Mouse (Mus musculus): ENCODE data around the gene Eif3i. TPM values are rescaled to one million over a fixed set of nuclear protein-coding genes. Genes with fewer than 3 reads are reported as not detected.
A peak's percentile ranks its signal among the peaks of the same experiment; 100 is the strongest.

The Eif3i gene
- total RNA-seq (2014; fragmentation: Nextera tagmentation) = 425 and 431 TPM in 2 replicates
- total RNA-seq (2017) = 323 and 412 TPM in 2 replicates

DNA sequence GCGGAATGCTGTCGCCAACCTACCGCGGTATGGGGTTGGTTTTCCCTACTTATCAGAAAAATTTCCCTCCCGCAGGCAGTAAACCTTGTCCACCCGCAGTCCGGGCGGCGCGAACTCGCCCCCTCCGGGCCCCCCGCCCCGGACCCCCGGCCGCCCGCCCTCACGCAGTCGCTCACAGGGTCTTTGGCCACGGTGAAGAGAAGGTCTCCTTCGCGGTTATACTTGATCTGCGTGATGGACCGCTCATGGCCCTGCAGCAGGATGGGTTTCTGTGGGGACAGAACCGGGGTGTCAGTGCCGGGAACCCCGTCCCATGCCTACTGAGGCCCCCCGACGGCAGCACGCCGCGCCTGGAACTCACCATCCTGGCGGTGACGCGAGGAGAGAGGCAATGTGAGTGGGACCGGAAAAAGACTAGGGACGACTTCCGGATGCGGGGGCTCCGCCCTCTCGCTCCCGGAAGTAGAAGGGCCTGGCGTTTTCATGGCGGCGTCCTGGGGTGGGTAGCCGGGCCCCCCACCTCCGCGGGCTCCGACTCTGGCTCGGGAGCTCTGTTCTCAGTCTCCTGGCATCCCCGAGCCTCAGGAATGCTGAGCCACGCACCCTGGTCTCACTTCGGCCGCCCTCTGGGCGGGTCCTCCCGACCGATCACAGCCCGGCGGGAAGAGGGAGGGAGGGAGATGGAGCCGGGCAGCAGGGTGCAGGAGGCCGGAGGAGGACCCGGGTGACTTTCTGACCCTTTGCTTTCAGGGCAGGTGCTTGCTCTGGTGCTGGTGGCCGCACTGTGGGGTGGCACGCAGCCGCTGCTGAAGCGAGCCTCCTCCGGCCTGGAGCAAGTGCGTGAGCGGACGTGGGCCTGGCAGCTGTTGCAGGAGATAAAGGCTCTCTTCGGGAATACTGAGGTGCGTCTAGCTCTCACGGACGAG lies at the start of gene Eif3i, which contains the start of gene Tmem234:
Gene Eif3i, minus strand, starts transcription at position 416 of the 926 bp plus-strand sequence.
Gene Tmem234, plus strand, starts transcription at position 436 of the 926 bp plus-strand sequence.
- ATAC-seq (replicated peaks; ENCODE audit: low FRiP score, low TSS enrichment, poor library complexity, severe bottlenecking) = peak; percentile 95

DNA sequence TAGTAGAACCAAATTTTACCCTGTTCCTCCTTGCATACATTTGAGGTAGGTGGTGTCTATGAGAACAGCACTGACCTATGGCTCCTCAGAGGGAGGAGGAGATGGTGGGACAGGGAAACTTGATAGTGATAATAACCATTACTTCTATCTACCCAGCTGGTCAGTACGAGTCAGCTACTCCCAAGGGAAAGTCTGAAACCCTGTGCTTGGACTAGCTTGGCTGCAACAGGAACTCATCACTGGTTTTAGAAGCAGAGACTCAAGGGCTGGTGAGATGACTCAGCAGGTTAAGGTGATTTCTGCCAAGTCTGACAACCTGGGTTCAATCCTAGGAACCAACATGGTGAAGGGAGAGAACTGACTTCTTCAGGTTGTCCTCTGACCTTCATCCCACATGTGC lies 48.2 kb upstream of the Eif3i start:
- no peak for ATAC-seq (replicated peaks; ENCODE audit: low FRiP score, low TSS enrichment, poor library complexity, severe bottlenecking)

GRCm38 (mm10) chr4:129645204-129645603 lies 44.8 kb upstream of the Eif3i start:
- no peak for ATAC-seq (replicated peaks; ENCODE audit: low FRiP score, low TSS enrichment, poor library complexity, severe bottlenecking)

- no peak for ATAC-seq (replicated peaks; ENCODE audit: low FRiP score, low TSS enrichment, poor library complexity, severe bottlenecking)
These were observed 41.3 kb upstream of the Eif3i start for GRCm38 (mm10) chr4:129641756-129642155.

- ATAC-seq (replicated peaks; ENCODE audit: low FRiP score, low TSS enrichment, poor library complexity, severe bottlenecking) = peak; percentile 89
These were observed 40.4 kb upstream of the Eif3i start, which contains the start of gene Txlna for GRCm38 (mm10) chr4:129640638-129641467. Gene Txlna, minus strand, starts transcription at chr4:129641065.

DNA sequence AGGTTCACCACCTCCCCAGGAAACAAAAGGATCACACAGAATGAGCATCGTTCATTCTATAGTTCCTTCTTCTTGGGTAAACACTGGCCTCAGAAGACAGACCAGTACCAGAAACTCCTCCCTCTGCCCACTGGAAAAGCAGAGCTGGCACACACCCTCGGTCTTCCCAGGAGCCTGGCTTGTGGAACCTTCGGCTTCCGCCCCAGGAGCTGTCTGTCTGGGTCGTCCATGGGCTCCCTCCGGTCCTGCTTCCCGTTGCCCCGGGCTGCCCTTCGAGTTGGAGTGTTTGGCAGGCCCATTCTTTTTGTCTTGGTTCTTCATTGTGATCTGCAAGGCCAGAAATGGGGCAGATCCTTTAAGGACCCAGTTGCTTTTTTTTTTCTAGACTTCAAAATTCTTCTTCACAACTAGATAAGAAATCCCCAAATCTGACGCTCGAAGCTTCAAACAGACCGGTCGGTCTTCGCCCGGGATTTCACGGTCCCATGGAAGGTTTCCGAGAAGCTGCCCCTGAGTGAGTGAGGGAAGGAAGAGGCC lies 39.7 kb upstream of the Eif3i start:
- 0 out of 2 replicates have a peak, but pooled peaks have one; percentile 8 for ATAC-seq (replicated peaks; ENCODE audit: low FRiP score, low TSS enrichment, poor library complexity, severe bottlenecking)

- no peak for ATAC-seq (replicated peaks; ENCODE audit: low FRiP score, low TSS enrichment, poor library complexity, severe bottlenecking)
These were observed 38.8 kb upstream of the Eif3i start for GRCm38 (mm10) chr4:129639221-129639620.

DNA sequence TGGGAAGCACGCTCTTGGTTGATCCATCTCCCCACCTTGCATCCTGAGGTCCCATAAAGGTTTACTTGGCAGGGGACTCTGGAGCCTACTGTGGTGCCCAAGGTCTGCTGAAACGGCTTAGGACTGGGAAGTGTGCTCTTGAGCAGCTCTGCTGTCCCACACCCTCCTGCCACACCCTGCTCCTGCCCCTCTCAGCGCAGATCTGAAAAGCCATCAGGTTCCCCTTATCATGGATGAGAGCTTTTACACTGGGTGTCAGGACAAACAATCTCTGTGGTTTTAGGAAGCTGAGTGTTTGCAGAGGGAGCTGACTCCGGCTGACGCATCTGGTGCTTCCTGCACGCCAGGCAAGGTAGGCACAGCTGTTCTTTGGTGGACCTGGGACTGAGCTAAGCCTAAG lies 33.4 kb upstream of the Eif3i start:
- ATAC-seq (replicated peaks; ENCODE audit: low FRiP score, low TSS enrichment, poor library complexity, severe bottlenecking) = peak; percentile 56

DNA sequence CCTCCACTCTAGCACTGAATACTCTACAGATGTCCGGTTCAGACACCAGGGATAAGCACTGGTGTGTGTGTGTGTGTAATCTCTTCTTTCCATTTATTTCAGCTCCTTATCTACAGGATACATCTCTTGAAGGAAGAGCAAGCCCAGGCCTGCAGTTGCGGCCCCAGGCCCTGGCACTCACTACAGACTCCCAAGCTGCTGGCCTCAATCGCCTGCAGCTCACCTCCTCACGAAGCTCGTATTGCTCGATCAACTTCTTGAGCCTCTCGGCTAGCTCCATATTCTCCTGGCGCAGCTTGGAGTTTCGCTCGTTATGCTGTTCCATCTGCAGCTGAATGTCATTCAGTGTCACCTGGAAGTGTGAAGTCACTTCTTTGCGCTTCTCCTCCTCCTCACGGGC lies 31.4 kb upstream of the Eif3i start:
- no peak for ATAC-seq (replicated peaks; ENCODE audit: low FRiP score, low TSS enrichment, poor library complexity, severe bottlenecking)

- ATAC-seq (replicated peaks; ENCODE audit: low FRiP score, low TSS enrichment, poor library complexity, severe bottlenecking) = no peak
These were observed 30.5 kb upstream of the Eif3i start for GRCm38 (mm10) chr4:129630944-129631343.

GRCm38 (mm10) chr4:129626035-129626434 lies 25.6 kb upstream of the Eif3i start:
- no peak for ATAC-seq (replicated peaks; ENCODE audit: low FRiP score, low TSS enrichment, poor library complexity, severe bottlenecking)

DNA sequence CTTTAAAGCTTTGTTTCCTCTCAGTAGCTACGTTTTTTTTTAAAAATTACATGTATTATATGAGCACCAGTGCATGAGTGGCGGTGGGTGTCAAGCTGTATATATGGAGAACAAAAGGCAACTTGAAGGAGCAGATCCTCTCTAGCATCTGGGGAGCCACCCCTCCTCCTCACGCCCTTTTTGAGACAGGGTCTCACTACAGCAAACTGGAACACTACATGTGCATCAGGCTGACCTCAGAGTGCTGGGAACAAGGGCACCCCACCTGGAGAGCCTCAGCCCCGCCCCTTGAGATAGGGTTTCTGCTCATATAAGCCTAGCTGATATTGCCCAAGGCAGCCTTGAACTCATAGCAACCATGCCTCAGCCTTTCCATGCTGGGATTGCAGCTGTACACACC lies 25.0 kb upstream of the Eif3i start:
- no peak for ATAC-seq (replicated peaks; ENCODE audit: low FRiP score, low TSS enrichment, poor library complexity, severe bottlenecking)

DNA sequence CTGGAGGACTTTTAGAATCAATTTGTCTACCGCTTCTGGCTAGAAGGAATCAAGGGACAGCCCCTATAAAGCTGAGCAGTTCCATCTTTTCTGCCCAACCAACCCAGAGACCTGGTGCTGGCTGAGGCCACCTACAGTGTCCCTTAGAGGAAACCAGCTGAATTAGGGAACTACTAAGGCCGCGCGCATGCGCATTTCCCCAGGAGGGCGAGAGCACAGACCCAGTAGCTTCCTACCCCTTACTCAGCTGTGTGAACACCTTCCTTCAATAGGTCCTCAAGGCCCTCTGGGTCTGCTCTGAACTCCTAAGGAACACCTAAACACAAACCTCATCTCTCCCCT lies 24.6 kb upstream of the Eif3i start:
- ATAC-seq (replicated peaks; ENCODE audit: low FRiP score, low TSS enrichment, poor library complexity, severe bottlenecking) = peak; percentile 12; the same call in 1 of the 2 replicates

- ATAC-seq (replicated peaks; ENCODE audit: low FRiP score, low TSS enrichment, poor library complexity, severe bottlenecking) = peak; percentile 94
These were observed 24.0 kb upstream of the Eif3i start for GRCm38 (mm10) chr4:129624281-129625028.

GRCm38 (mm10) chr4:129623681-129624091 lies 23.2 kb upstream of the Eif3i start, which contains the start of gene Ccdc28b:
Gene Ccdc28b, minus strand, starts transcription at chr4:129623947.
- no peak for ATAC-seq (replicated peaks; ENCODE audit: low FRiP score, low TSS enrichment, poor library complexity, severe bottlenecking)

DNA sequence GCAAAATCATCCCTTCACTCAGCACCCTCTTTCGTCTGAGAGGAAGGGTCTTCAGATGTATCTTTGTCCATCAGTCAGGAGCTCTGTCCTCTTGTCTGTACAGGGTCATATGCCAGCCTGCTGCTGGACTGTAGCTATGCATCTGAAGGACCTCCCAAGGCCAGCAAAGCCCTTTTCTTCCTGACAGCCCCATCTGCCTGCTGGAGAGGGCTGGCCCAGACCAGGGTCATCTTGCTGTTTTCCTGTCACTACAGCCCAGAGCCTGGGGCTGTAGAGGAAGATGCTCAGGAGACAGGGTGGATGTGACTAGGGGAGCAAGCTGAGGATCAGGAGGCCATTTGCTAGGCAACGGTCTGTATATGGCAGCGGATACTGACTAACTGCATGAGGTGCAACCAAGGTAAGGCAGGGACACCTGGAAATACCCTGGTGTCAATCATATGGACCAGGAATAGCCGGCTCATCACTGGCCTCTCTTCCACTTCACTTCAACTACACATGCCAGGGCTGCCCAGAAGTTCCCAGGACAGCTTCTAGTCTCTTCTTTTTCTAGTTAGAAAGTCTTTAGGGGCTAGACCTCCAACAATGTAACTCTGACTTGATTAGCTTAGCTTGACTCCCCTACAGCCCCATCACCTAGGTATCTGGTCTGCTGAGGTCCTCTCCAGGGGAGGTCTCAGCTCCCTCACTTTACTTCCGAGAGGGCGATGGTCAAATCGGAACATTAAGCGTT lies 22.5 kb upstream of the Eif3i start:
- ATAC-seq (replicated peaks; ENCODE audit: low FRiP score, low TSS enrichment, poor library complexity, severe bottlenecking) = no peak

DNA sequence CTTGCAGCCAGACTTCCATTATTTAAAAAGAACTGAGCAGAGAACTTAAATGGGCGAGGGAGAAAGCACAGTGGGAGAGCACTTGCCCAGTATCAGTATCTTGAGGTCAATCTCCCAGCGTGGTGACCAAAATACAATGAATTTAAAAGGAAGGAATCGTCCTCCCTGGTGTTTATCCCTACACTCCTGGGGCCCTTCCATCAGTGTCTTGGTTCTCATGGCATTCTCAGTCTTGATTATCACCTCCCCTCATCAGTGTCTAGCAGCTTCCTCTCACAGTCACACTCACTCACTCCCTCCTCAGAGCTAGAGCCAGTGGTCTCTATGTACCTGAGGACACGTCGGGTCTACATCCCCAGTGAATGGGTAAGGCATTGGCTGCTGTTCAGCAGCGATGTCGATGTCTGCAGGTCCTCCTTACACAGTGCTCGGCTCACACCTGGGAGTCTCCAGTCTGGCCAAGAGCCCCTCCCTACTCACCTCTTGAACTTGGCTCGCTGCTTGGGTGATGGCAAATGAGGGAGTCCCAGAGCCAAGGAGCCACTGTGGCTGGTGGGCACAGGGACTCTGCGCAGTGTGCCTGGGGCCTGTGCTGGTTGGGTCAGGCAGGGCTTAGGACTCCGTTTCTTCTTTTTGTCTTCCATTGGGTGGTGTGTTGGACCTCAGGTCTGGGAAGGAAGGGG lies 21.8 kb upstream of the Eif3i start:
- no peak for ATAC-seq (replicated peaks; ENCODE audit: low FRiP score, low TSS enrichment, poor library complexity, severe bottlenecking)

DNA sequence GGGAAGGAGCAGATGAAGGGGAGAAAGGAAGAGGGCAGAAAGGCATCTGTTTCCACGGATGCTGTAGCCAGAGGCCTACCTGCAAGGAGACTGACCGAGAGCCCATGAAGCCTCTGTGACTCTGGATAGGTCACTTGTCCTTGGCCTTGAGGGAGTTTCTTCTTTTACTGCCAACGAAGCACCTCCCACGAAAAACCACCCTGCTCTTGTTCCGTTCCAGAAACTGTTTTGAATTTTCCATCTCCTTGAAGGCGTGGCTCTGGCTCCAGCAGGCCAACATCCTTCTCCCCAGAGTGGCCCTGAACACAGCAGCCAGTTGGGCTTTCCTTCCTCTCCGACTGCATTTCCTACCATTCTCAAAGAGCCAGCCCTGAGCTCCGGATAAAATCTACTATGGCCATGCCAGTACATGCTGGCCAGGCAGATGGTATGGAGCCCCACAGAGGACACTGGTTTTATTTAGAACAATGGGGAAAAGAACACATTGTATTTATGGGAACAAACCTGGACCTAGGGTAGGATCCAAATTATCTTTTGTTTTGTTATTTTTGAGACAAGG lies 20.9 kb upstream of the Eif3i start:
- ATAC-seq (replicated peaks; ENCODE audit: low FRiP score, low TSS enrichment, poor library complexity, severe bottlenecking) = no peak

Data from megakaryocyte-erythroid progenitor cell, adult 5-6 weeks (primary cell).